Mouse (Mus musculus) liver, adult 2 months (tissue): ENCODE data around the gene Adamtsl3.

Experiments used
- CTCF ChIP-seq: fragments of 200-500 bp; IDR thresholded peaks from 2 replicates; pipeline ENCODE4 v1.5.1; 2011; ENCODE audit warnings: low read depth, low read length, control low read depth
- POLR2A ChIP-seq: fragments of 200-500 bp; IDR thresholded peaks from 2 replicates; pipeline ENCODE4 v1.6.1; 2011; ENCODE audit warnings: low read length, control low read depth; ENCODE audit not compliant: insufficient read depth; ENCODE audit errors: extremely low read depth

GRCm38 (mm10) chr7:82478861-82479755 lies 143.6 kb downstream of the Adamtsl3 start:
- TF ChIP-seq CTCF = no peak
- no peak for TF ChIP-seq POLR2A
